Mouse (Mus musculus) frontal cortex, postnatal 36 days (tissue): ENCODE data around the gene Tsnaxip1.

Source experiments
- DNase-seq, 2 experiments: peaks; one replicate each; pipeline ENCODE4 v3.0.0; 2022; ENCODE audit warnings: low spot score in 2 of 2

Gene Tsnaxip1

DNA sequence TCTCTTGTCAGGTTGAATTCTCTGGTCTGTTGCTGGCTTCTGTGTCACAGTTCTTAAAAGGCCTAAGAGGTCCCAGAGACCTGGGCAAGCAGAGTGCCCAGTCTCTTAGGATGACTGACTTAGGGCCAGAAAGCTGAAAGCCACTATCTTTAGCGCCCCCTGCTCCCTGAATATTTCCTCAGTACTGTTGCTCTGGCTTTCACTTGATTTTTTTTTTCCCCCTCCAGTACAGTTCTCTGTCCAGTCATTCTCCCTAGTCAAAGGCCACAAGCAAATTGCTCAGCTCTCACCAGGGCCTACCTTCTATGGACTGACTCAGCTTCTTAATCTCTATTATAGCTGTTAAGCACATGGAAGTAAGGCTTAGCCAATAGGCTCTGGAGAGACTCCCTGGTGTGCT lies 34.4 kb downstream of the Tsnaxip1 start:
- DNase-seq: no peak

DNA sequence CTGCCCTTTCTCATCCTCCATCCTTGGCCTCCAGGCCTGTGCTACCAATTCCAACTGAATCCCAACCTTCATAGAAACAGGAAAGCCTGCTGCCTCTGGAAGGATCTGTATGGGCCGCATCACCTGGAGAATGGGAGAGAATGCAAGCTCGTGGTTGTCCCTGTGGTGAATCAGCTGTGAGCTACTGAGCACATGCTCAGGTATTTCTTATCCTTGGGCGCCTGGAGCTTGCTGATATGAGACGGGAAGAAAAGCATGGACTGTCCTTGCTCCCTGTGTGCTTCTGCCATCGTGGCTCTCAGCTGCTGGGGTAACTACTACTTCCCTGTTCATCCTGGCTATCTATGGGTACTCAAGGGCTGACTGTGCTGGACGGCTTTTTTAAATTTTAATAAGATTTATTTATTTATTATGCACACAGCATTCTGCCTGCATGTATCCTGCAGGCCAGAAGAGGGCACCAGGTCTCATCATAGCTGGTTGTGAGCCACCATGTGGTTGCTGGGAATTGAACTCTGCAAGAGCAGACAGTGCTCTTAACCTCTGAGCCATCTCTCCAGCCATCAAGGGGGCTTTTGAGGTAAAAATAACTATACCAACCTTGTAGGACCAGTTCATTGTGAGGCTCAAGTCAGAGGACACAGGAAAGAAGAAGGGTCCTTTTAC lies 39.0 kb downstream of the Tsnaxip1 start:
- no peak for DNase-seq

DNA sequence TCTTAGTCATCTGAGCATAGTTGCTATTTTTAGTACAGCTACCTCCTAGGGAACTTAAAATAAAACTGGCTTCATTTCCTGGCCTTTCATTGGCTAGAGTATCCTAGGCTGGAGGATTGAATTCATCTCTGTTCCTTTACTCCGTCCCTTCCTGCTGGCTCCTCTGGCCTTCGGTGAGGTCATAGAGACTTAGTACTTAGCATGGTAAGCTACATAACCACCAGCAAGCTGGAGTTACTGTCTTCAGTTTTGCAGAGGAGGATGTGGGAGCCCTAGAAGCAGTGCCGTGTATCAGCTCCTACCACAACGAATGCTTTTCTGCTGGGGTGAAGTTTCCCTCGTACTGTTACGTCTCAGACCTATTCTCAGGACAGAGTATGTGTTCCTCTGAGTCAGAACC lies 46.8 kb downstream of the Tsnaxip1 start:
- no peak for DNase-seq

DNA sequence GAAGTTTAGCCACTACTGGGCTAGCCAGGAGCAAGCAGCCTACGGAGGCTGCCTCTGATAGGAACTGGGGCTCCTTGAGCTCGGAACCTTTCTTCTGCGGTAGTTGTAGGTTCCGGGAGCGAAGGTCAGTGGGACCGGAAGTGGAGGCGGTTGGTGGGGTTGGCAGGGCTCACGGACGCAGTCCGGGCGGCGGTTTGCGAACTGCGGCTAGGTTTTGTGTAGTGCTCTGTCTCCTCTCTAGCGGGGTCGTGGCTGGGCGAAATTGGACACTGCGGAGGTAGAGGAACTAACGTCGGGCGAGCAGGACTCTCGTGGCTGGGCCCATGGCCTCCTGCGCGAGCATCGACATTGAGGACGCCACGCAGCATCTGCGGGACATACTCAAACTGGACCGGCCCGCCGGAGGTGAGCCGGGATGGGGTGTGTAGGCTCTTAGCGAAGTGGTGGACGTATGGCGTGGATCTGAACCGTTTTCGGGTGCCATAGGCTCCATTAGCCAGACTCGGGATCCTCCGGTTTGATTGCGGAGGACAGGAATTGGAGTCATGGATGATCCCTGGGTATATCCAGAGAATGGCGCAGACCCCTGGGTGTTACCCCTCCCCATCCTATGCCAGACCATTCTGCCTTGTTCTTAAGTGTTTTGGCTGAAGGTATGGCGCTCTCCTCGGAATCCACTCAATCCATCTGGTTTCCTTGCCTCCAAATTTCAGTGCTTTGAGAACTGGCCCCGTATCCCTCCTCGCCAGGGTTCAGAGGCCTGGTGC lies 53.4 kb downstream of the Tsnaxip1 start, which contains the start of gene Edc4:
Gene Edc4, plus strand, starts transcription at position 128 of the 767 bp plus-strand sequence.
- DNase-seq: peak; percentile 85 to 89

DNA sequence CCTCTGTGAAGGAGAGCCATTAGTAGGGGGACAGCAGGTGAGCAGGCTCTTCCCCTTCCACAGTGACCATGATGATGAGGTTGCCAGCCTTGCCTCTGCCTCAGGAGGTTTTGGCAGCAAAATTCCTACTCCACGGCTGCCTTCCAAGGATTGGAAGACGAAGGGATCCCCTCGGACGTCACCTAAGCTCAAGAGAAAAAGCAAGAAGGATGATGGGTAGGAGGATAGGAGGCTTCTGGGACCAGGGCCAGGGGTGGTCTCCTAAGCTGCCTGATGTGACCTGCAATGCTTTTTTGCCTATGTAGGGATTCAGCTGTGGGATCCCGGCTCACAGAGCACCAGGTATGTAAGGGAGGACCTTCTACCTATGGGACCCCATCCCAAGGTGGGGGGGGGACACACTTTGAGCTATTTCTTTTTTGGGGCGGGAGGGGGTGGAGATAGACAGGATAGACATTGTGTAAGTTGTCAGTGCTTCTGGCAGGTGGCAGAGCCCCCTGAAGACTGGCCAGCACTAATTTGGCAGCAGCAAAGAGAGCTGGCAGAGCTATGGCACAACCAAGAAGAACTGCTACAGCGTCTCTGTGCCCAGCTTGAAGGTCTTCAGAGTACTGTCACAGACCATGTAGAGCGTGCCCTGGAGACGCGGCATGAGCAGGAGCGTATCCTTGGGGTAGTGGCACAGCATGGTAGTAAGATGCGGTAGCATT lies 62.4 kb downstream of the Tsnaxip1 start:
- no peak for DNase-seq

DNA sequence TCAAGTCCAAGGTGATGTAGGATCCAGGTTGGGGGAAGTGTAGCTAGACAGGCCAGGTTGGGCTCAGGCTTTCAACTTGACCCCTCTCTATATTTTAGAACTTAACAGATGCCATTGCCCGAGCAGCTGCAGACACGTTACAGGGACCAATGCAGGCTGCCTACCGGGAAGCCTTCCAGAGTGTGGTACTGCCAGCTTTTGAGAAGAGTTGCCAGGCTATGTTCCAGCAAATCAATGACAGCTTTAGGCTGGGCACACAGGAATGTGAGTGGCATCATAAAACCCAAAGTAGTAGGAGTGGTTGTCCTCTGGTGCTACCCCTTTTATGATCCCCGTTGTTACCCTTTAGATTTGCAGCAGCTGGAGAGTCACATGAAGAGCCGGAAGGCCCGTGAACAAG lies 63.3 kb downstream of the Tsnaxip1 start:
- peak; percentile 39 to 66 for DNase-seq

DNA sequence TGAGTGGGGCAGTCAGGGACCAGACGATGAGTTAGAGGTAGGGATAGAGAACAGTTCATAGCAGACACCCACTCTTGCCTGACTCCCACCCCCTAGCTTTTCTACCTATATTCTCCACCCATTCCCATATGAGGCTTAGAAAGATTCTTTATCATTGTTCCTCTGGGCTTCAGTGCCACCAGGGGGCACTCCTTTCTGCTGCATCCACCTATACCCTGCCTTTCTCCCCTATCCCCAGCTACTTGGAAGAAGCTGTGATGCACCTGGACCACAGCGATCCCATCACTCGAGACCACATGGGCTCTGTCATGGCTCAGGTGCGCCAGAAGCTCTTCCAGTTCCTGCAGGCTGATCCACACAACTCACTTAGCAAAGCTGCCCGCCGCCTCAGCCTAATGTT lies 64.9 kb downstream of the Tsnaxip1 start:
- peak in 1 of 2 experiments; percentile 26 for DNase-seq

DNA sequence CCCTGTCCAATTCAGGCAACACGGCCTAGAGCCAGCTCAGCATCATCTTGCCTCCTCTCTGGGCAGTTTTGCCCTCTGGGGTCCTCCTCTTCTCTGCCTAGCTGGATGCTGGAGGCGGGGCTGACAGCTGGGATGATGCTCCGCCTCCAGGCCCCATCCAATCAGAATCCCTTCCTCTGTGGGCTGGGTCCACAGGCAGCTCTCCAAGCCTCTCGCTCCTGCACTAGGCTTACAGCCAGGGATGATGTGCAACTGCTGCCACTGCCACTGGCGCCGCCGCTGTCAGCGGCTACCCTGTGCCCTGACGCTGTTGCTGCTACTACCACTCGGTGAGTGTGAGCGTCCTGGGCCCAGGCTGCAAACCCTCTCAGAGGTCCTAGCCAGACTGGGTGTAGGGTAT lies 65.8 kb downstream of the Tsnaxip1 start, which contains the start of gene Nrn1l:
Gene Nrn1l, plus strand, starts transcription at position 229 of the 400 bp plus-strand sequence.
- DNase-seq: peak; percentile 79 to 87
